Mouse (Mus musculus) left cerebral cortex, postnatal 10 days (tissue): Measurements from ENCODE around the gene Pnmal2. TPM values are rescaled to one million over a fixed set of nuclear protein-coding genes. Genes with fewer than 3 reads are reported as not detected.
A peak's percentile ranks its signal among the peaks of the same experiment; 100 is the strongest.

Experiments used
- DNase-seq, 2 experiments: peaks; one replicate each; pipeline ENCODE4 v3.0.0; 2021 to 2022; ENCODE audit warnings: low spot score in 2 of 2, mixed read lengths in 1 of 2; ENCODE audit errors: extremely low spot score in 1 of 2
- intact Hi-C: fragments of 180-260 bp; cut with DNase I; formaldehyde crosslinking; loops from one replicate; pipeline ENCODE4 v1.15.1; 2025
- total RNA-seq, 2 experiments: library from RNA; stranded (reverse); gene quantifications; 2 replicates each; pipeline ENCODE4 v1.2.3; 2021

Gene Pnmal2
- total RNA-seq, 2 experiments from 2014 or later, result 210 to 223 TPM

GRCm38 (mm10) chr7:16956410-16957265 is 12.2 kb downstream of the Pnmal2 start:
- intact Hi-C loops, result no loop called here
- DNase-seq, result peak; percentile 34 to 83

DNA sequence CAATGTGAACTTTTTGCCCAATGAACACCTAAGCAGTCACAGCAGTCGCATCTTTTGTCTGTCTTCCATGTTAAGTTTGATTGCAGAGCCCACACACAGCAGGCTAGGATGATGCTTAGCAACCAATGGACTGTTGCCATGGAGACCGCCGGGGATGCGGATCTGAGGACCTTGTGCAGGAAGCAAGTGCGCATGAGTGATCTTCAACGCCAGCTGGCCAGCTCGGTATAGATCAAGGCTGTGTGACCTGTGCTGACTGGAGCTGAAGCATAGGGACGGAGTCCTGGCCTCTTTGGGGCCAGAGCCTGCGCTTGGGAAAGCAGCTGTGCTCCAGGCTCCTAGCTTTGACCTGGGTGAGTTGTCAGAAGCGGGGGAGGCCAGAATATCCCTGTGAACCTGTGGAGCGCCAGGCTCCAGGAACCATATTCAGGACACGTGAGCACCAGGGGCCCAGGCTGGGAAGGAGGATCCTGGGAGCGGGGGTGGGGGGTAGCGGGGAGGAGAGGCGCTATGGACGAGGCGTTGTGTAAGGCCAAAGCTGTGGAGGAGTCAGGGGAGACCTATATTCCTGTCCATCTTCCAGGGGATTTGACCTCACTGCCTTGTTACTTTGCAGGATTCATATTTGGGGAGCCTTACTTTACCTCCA is 15.2 kb downstream of the Pnmal2 start, which contains the start of gene Pnmal1:
Pnmal1 (plus strand) TSS at position 141 of the 649 bp plus-strand sequence.
- peak; percentile 92 to 94 for DNase-seq
- intact Hi-C loops, result no loop called here

DNA sequence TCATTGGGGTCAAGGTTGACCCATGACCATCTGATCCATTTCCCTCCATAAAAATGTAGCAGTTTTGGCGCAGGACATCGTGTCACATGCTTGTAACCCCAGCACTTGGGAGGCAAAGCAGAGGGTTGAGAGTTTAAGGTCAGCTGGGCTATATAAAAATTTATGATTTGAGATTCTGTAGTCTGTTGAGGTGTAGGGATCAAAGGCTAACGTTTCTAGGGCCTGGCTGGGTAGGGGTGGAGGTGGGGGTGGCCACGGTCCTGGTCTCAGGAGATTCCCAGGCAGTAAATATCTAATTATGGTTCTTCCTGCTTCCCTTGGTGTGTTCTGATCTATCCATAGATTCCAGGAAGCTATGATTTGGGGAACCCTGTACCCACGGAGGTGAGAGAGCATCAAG is 17.2 kb downstream of the Pnmal2 start:
- intact Hi-C loops, result no loop called here
- no peak for DNase-seq

DNA sequence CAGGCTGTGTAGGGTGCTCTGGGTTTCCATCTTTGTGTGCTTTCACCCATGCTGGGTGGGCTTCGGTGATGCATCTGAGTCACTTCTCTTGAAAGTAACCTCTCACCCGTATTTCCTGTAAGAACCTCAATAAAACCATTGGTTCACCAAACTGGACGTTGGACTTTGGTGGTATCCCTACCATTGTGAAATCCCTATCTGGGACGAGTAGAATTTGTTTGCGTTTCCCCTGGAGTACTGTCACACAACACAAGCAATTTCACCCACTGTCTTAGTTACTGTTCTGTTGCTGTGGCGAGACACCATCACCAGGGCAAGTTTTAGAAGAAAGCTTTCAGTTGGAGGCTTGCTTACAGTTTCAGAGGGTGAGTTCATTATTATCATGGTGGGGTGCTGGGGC is 23.9 kb downstream of the Pnmal2 start:
- intact Hi-C loops, result no loop called here
- no peak for DNase-seq

GRCm38 (mm10) chr7:16971160-16971559 is 26.7 kb downstream of the Pnmal2 start:
- DNase-seq, result no peak
- intact Hi-C loops, result no loop called here

GRCm38 (mm10) chr7:16974018-16974417 is 29.5 kb downstream of the Pnmal2 start:
- DNase-seq, result no peak
- intact Hi-C loops, result no loop called here

DNA sequence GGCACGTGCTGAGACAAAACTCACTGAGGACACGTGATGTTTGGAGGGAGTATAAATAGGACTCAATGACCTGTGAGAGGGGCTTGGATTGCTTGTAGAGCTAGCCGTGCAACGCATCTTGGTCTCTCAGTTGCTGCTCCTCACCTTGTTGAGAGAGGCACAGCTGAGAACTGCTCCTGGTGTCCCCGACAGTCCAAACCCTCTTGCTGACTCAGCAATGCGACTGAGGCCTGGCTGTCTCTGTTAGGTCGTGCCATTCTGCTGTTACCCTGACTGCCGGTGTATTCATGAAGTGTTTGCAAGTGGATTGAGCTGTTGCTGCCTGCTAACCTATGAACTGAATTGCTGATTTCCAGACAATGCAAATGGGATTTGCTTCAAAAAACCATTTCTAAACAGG is 31.8 kb downstream of the Pnmal2 start:
- no peak for DNase-seq
- intact Hi-C loops, result no loop called here

- intact Hi-C loops, result no loop called here
- no peak for DNase-seq
Measured at GRCm38 (mm10) chr7:16978173-16978572, 33.7 kb downstream of the Pnmal2 start.

DNA sequence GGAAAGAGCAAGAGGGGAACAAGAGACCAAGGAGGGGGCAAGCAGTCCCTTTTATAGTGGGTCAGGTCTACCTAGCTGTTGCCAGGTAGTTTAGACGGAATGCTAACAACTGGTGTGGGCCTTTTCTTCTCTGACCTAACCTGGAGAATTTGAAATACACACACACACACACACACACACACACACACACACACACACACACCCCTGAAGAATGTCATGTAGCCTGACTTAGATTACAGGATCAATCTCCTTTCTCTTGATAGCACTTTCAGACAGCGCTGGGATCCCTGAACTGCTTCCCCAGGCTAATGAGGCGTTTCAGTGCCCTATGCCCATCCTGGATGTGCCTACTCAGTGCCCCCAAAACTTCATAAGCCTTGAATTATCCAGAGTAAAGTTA is 34.1 kb downstream of the Pnmal2 start:
- intact Hi-C loops, result no loop called here
- no peak for DNase-seq

DNA sequence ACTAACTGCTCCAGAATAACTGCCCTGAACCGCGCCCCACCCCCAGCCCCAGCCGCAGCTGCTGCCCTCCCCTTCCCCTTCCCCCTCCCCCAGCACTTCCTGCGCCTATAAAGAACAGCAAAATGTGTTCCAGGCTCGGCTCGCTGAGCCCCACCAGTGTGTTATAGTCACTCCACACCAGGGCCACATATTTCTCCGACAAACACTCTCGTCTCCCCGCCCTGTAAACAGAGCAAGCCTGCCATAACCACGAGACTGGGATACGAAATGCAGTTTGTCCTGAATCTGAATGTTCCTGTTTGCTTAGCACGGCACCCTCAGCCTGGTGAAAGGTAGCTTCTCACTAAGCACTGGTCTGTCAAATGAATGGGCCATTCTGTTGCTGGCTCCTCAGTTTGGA is 35.9 kb downstream of the Pnmal2 start:
- peak in 1 of 2 experiments; percentile 80 for DNase-seq

GRCm38 (mm10) chr7:16982859-16983568 is 38.5 kb downstream of the Pnmal2 start, which contains the start of gene Gm42372:
Gene Gm42372, plus strand, starts transcription at chr7:16983086.
- intact Hi-C loops, result no loop called here
- peak; percentile 90 to 93 for DNase-seq

More for the DNA sequence above, 35.9 kb downstream of the Pnmal2 start:
- intact Hi-C loops, result no loop called here

- no peak for DNase-seq
- intact Hi-C loops, result no loop called here
Measured at GRCm38 (mm10) chr7:16987541-16988149, 43.2 kb downstream of the Pnmal2 start.

DNA sequence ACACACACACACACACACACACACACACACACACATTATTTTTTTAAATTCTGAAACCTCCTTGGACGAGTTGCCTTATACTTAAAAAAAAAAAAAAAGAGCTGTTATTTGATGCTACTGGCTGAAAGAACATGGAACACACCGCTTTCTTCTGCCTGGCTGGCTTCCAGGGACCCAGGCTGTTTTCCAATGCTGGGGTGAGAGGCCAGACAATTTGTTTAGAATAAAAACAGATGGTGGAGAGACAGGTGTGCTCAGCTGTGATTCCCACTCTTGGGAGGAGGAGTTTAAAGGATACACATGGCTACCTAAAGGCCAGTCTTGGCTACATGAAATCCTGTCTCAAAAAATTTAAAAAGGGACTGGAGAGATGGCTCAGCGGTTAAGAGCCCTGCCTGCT is 43.9 kb downstream of the Pnmal2 start:
- intact Hi-C loops, result no loop called here
- no peak for DNase-seq

DNA sequence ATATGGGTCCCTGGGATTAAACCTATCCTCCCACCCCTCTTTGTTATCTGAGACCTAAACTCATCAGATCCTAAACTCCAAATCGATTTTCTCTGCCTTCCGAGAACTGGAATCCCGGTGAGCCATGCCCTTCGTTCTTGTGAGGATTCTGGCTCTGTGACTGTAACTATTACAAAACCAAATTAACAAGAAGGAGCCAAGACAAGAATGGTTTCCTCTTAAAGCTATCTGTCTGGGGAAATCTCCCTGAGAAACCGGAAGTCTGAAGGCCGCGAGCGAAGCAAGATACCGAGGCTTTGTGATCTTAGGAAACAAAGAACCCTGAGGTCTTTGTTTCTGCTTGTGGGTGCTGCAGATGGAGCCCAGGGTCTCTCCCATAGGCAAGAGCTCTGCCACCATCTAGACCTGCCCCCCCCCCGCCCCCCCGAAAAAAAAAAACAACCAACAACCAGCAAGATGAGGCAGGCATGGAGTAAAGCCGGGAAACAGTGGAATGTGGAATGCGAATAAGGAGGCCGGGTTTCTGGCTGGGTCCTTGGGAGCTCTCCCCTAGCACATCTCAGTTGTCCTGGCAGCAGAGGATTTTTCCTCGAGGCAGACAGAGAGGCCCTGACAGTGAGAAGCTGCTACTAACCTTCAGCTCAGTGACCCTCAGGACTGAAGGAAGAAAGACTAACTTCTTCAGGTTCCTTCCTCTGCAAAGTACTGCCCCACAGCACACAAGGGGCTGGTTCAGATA is 45.7 kb downstream of the Pnmal2 start:
- intact Hi-C loops, result no loop called here
- DNase-seq, result no peak

DNA sequence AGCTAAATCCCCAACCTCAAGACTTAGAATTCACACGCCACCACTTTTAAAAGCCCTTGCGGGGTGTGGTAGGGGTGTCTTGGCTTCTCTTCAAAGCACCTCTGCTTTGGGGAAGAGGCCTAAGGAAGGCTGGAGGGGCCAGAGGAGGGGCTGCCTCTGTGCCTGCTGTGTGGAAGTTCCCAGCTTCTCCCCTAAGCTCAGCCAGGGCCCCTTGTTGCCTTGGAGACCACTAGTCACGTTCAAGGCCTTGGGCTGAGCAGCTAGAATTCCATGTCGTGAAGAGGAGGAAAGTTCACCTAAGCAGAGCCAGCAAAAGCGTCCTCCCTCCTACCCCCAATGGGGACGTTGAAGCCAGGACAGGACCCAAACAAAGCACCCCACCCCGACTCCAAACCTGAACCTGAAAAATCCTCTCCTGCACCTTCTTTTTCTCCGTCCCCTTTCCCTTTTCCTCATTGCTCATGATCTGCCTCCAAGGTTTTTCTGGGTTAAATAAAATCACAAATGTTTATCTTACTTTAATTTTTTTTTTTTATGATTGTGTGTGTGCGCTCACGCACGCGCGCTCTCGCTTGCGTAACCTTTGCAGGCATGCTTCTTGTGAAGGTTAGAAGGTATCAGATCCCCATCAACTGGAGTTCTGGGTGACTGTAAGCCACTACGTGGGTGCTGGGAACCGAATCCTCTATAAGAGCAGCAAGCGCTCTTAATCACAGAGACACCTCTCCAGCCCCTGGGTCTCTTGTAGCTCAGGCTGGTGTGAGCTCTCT is 47.4 kb downstream of the Pnmal2 start:
- intact Hi-C loops, result no loop called here
- peak in 1 of 2 experiments; percentile 58 for DNase-seq

GRCm38 (mm10) chr7:16992451-16992807 is 47.9 kb downstream of the Pnmal2 start, which contains the start of gene Ccdc8:
Gene Ccdc8, plus strand, starts transcription at chr7:16992708.
- intact Hi-C loops, result no loop called here
- DNase-seq, result no peak

DNA sequence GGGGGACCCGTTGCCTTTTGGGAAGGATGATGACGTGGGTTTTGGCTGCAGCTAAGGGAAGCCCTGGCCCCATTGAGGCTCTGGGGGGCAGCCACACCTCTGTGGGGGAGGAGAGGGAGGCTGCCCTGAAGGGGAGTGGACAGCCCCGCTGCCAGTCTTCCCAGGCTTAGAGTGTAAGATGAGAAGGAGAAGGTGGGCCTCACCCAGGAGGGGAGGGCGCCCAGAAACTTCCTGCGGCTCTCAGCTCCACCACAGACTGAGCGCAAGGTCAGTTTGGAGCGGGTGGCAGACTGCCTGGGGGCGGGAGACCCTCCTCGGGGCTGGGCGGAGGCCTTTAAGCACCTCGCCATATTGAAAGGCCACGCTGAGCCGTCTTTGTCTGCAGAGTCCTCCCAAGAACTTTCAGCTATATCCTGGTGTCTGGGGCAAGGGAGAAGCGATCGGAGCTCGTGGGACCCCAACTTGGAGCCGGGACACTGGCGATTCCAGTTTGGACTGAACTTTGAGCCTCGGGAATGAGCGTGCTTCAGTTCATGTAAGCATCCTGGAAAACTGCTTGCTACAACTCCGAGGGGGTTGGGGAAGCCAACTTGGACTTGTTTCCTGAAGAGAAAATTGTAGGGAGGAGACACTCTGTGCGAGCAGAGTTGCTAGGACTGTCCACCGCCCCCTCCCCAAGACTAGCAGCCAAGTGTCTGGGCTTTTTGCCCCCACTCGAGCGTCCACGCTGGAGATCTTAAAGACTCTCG is 49.3 kb downstream of the Pnmal2 start:
- DNase-seq, result peak in 1 of 2 experiments; percentile 86
- intact Hi-C loops, result no loop called here
